Mouse (Mus musculus) intestine, embryonic 15.5 days (tissue): ENCODE data around the gene Speg. TPM values are rescaled to one million over a fixed set of nuclear protein-coding genes. Genes with fewer than 3 reads are reported as not detected.
A peak's percentile ranks its signal among the peaks of the same experiment; 100 is the strongest.

Experiments
- ATAC-seq: fragments of 200-750 bp; cut with Nextera tagmentation; 2 replicates; pipeline ENCODE4 v1.8.0; 2017; ENCODE audit warnings: moderate TSS enrichment, moderate library complexity
- H3K27ac ChIP-seq: fragments of 300-500 bp; sonication (generic); 2 replicates; pipeline ENCODE4 v1.5.1; 2015; ENCODE audit warnings: mild to moderate bottlenecking, inconsistent platforms
- H3K27me3 ChIP-seq: fragments of 300-500 bp; sonication (generic); replicated peaks from 2 replicates; pipeline ENCODE4 v1.6.1; 2015; ENCODE audit warnings: inconsistent platforms
- H3K36me3 ChIP-seq: fragments of 300-500 bp; sonication (generic); 2 replicates; pipeline ENCODE4 v1.6.1; 2015; ENCODE audit warnings: inconsistent platforms
- H3K4me1 ChIP-seq: fragments of 300-500 bp; sonication (generic); replicated peaks from 2 replicates; pipeline ENCODE4 v1.6.1; 2015; ENCODE audit warnings: inconsistent platforms
- H3K4me2 ChIP-seq: fragments of 300-500 bp; sonication (generic); replicated peaks from 2 replicates; pipeline ENCODE4 v1.6.1; 2015; ENCODE audit warnings: mild to moderate bottlenecking, inconsistent platforms
- H3K4me3 ChIP-seq: fragments of 300-500 bp; sonication (generic); replicated peaks from 2 replicates; pipeline ENCODE4 v1.5.1; 2015; ENCODE audit warnings: inconsistent platforms
- H3K9ac ChIP-seq: fragments of 300-500 bp; sonication (generic); 2 replicates; pipeline ENCODE4 v1.6.1; 2015; ENCODE audit warnings: inconsistent platforms
- H3K9me3 ChIP-seq: fragments of 300-500 bp; sonication (generic); 2 replicates; pipeline ENCODE4 v1.6.1; 2016; ENCODE audit warnings: inconsistent platforms
- WGBS: fragments of 180-500 bp; shearing (Covaris S2); methylation state at CpG from one replicate; pipeline ENCODE4 v1.1.7; 2015; 5-methylcytosine and 5-hydroxymethylcytosine counted together
- polyA plus RNA-seq: library from polyadenylated mRNA; unstranded; fragments of >200 nt; fragmentation: Nextera tagmentation; extraction: Ambion mirVana; gene quantifications from 2 replicates; pipeline ENCODE4 v1.2.1, GENCODE M21; 2015

Gene Speg
- polyA plus RNA-seq, 1 experiment from 2014 or later = 35.6 TPM

- H3K9me3 ChIP-seq = no peaks in the 10 kb centered on the region
- no peak overlapping the region for H3K9ac ChIP-seq
- peaks cover 26% of the 10 kb centered on the region for H3K27me3 ChIP-seq
- no peak overlapping the region for H3K27ac ChIP-seq
- H3K36me3 ChIP-seq = 0 out of 2 replicates have a peak, but pooled peaks cover 5% of the 10 kb centered on the region
- ATAC-seq = peak; percentile 5; the same call in 1 of the 2 replicates
- peak overlapping the region; percentile 26; the same call in 1 of the 2 replicates for H3K4me3 ChIP-seq
- H3K4me2 ChIP-seq = peak overlapping the region; percentile 57
- H3K4me1 ChIP-seq = peaks cover 42% of the 10 kb centered on the region
- 38% methylated on average over 7 of the region's 7 CpGs for WGBS
Measured at GRCm38 (mm10) chr1:75387469-75387928, 12.4 kb downstream of the Speg start.

- H3K36me3 ChIP-seq = 0 out of 2 replicates have a peak, but pooled peaks cover 5% of the 10 kb centered on the region
- no peaks in the 10 kb centered on the region for H3K9me3 ChIP-seq
- H3K27me3 ChIP-seq = peaks cover 26% of the 10 kb centered on the region
- H3K4me2 ChIP-seq = peak overlapping the region; percentile 57
- peak overlapping the region; percentile 28 for H3K9ac ChIP-seq
- H3K27ac ChIP-seq = no peak overlapping the region
- H3K4me1 ChIP-seq = peaks cover 39% of the 10 kb centered on the region
- ATAC-seq = peak; percentile 15; the same call in 1 of the 2 replicates
- 18% methylated on average over 94 of the region's 94 CpGs for WGBS
- peak overlapping the region; percentile 26 for H3K4me3 ChIP-seq
Measured at GRCm38 (mm10) chr1:75387929-75388897, 13.1 kb downstream of the Speg start.

DNA sequence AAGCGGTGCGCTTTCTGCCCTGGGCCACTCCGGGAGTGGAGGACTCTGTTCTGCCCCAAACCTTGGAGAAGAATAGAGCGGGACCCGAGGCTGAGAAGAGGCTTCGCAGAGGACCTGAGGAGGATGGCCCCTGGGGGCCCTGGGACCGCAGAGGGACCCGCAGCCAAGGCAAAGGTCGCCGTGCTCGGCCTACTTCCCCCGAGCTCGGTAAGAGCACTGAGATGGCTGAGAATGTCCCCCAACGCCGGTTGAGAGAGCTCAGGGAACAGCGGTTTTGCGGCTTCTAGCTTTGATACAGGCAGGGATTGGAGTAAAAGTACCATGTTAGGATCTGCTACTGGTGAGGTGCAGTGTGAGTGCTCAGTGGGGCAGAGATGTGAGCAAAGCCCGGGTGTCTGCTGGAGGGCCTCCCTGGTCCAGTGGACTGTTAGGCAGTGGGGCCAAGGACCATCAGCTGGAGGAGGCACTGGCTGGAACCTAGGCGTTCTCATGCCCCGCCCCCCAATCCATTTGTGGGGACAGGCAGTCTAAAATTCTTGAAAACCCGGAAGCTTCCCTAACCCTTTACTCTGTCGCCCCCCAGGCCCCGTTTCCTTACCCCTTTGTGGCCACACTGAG lies 13.9 kb downstream of the Speg start:
- H3K27me3 ChIP-seq = peaks cover 26% of the 10 kb centered on the region

GRCm38 (mm10) chr1:75393139-75393538 lies 18.0 kb downstream of the Speg start:
- Histone ChIP-seq H3K9me3 (no peaks in the 10 kb centered on the region), H3K36me3 (0 out of 2 replicates have a peak, but pooled peaks cover 5% of the 10 kb centered on the region), H3K4me1 (peaks cover 9% of the 10 kb centered on the region), H3K4me2 (no peak overlapping the region), H3K4me3 (no peak overlapping the region), H3K27ac (peak overlapping the region; percentile 48; the same call in 1 of the 2 replicates), H3K27me3 (peaks cover 13% of the 10 kb centered on the region), H3K9ac (no peak overlapping the region)
- WGBS = 66% methylated on average over 9 of the region's 9 CpGs
- ATAC-seq = no peak

More for the DNA sequence above, 13.9 kb downstream of the Speg start:
- H3K9me3 ChIP-seq = no peaks in the 10 kb centered on the region
- peak overlapping the region; percentile 26; the same call in 1 of the 2 replicates for H3K4me3 ChIP-seq
- WGBS = 49% methylated on average over 23 of the region's 23 CpGs
- peaks cover 39% of the 10 kb centered on the region for H3K4me1 ChIP-seq
- H3K36me3 ChIP-seq = 0 out of 2 replicates have a peak, but pooled peaks cover 5% of the 10 kb centered on the region
- peak overlapping the region; percentile 28; the same call in 1 of the 2 replicates for H3K9ac ChIP-seq
- ATAC-seq = no peak
- peak overlapping the region; percentile 57 for H3K4me2 ChIP-seq
- no peak overlapping the region for H3K27ac ChIP-seq

GRCm38 (mm10) chr1:75393846-75394245 lies 18.7 kb downstream of the Speg start:
- WGBS = 90% methylated on average over 3 of the region's 3 CpGs
- peak overlapping the region; percentile 48; the same call in 1 of the 2 replicates for H3K27ac ChIP-seq
- H3K4me3 ChIP-seq = no peak overlapping the region
- ATAC-seq = no peak
- peaks cover 6% of the 10 kb centered on the region for H3K27me3 ChIP-seq
- no peaks in the 10 kb centered on the region for H3K9me3 ChIP-seq
- H3K4me1 ChIP-seq = peaks cover 9% of the 10 kb centered on the region
- no peak overlapping the region for H3K4me2 ChIP-seq
- 0 out of 2 replicates have a peak, but pooled peaks cover 5% of the 10 kb centered on the region for H3K36me3 ChIP-seq
- H3K9ac ChIP-seq = no peak overlapping the region

DNA sequence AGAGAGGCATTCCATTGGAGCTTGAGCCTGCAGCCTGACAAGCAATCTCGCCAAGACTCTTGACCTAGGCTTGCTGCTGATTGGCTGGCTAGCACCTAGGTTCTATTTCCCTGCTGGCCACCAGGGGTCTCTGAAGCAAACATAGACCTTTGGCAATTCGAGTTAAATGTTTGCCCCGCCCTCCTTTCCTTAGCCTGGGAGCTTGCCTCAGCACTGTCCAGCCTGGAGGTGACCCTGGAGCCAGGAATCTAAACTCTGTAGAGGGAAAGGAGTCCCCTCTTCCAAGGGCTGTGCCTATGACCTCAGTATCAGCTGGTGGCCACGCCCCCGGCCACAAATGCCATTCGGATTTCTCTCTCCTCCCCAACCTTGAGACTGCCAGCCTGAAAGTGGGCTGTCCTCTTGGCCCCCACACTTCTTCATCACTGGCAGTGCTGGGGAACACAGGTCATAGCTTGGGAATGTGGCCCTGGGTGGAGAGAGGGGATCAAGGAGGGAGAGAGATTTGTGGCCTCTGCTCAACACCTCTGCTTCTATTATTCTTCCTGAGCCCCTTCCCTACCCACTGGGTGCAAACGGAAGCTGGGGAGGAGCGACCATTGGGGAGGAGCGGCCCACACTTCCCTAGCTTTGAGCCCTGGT lies 23.8 kb downstream of the Speg start:
- Histone ChIP-seq H3K36me3 (peaks cover 7% of the 10 kb centered on the region; the same call in 1 of the 2 replicates), H3K27ac (peak overlapping the region; percentile 86), H3K4me1 (peaks cover 25% of the 10 kb centered on the region), H3K4me3 (no peak overlapping the region), H3K4me2 (peak overlapping the region; percentile 52; the same call in 1 of the 2 replicates), H3K9ac (peak overlapping the region; percentile 42; the same call in 1 of the 2 replicates), H3K9me3 (no peaks in the 10 kb centered on the region), H3K27me3 (no peaks in the 10 kb centered on the region)
- peak; percentile 75 for ATAC-seq
- WGBS = 9% methylated on average over 9 of the region's 9 CpGs

DNA sequence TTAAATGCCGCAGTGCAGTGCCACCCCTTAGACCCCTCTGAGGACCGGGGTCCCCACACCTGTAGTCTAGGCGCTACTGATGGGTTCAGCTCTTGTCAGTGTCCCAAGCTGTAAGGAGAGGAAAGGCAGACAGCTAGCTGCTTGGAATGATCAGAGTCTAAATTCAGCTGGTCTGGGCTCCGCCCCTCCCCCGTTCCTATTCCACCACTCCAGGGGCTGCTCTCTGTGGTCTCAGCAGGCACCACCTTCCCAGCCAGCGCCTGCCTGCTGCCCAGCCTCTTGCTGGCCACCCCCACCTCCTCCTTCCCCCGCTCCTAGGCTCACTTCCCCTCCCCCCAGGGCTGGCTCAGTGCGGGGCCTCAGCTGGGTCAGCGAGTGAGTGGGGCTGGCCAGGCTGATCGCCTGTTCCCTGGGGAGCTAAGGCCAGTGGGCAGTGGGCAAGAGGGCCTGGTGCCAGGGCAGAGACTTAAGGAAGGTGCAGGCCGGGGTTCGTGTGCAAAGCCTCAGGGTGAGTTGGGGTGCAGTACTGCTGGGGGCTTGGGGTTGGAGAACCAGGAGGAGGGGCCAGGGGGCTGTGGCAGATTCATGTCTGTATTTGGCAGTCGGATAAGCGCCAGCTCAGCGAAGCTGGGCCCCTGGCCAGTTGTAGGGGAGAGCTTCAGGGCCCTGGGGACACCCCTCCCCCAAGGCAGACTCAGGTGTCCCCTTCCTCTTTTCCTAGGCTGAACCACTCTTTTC lies 24.8 kb downstream of the Speg start:
- no peaks in the 10 kb centered on the region for H3K27me3 ChIP-seq
- peak overlapping the region; percentile 52 for H3K4me2 ChIP-seq
- ATAC-seq = peak; percentile 82
- no peaks in the 10 kb centered on the region for H3K9me3 ChIP-seq
- 14% methylated on average over 15 of the region's 15 CpGs for WGBS
- peaks cover 12% of the 10 kb centered on the region; the same call in 1 of the 2 replicates for H3K36me3 ChIP-seq
- peaks cover 25% of the 10 kb centered on the region for H3K4me1 ChIP-seq
- peak overlapping the region; percentile 20; the same call in 1 of the 2 replicates for H3K4me3 ChIP-seq
- H3K27ac ChIP-seq = peak overlapping the region; percentile 86
- H3K9ac ChIP-seq = peak overlapping the region; percentile 42

DNA sequence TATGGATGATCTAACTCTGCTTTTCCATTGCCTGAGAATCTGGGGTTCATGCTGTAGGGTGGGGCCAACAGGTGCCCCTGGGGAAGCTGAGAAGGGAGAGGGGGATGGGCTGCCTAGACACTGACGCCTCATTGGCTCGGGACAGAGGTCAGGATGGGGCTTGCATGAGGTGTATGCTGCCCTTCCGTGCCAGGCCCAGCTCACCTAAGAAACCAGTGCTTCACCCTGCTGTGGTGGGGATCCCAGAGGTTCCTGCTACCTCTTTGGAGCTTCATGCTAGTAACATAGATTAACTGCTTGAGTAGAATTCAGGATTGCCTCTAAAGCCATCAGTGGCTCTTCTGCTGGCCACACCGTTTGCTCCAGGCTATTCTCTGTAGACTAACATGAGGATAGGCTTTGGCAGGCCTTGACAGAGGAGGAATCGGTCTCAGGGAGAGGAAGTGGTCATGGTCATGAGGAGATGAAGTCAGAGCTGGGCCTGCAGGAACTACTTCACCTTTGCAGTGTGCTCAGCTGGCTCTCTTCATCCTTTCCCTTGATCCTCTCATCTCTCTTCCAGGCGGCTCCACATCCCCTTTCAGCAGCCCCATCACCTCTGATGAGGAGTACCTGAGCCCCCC lies 25.5 kb downstream of the Speg start:
- Histone ChIP-seq H3K9me3 (no peaks in the 10 kb centered on the region), H3K4me1 (peaks cover 25% of the 10 kb centered on the region), H3K36me3 (peaks cover 13% of the 10 kb centered on the region; the same call in 1 of the 2 replicates), H3K27ac (peak overlapping the region; percentile 86), H3K4me3 (peak overlapping the region; percentile 20; the same call in 1 of the 2 replicates), H3K27me3 (no peaks in the 10 kb centered on the region), H3K9ac (peak overlapping the region; percentile 42; the same call in 1 of the 2 replicates), H3K4me2 (peak overlapping the region; percentile 52)
- 40% methylated on average over 6 of the region's 6 CpGs for WGBS
- ATAC-seq = no peak

DNA sequence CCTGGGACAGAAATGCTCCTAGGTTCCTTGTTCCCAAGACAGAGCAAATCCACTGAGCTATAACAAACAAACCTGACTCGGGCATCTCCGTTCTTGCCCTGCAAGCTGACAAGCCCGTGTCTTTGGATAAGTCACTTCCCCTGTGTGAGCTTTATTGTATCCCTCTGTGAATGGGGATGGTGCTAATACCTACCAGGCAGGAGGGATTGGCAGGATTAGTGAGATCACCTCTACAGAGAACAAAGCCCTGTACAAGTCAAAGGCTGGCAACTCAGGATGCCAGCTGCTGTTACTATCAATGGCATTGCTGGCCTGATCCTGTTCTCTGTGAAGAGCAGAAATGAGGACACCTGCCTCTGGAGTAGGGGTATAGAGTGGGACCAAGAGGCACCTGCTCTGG lies 30.4 kb downstream of the Speg start:
- ATAC-seq = no peak
- no peak overlapping the region for H3K4me2 ChIP-seq
- no peak overlapping the region for H3K4me3 ChIP-seq
- no peak overlapping the region for H3K27ac ChIP-seq
- no peak overlapping the region for H3K9ac ChIP-seq
- no peaks in the 10 kb centered on the region for H3K9me3 ChIP-seq
- H3K27me3 ChIP-seq = no peaks in the 10 kb centered on the region
- WGBS = 87% methylated on average over 3 of the region's 3 CpGs
- H3K4me1 ChIP-seq = peaks cover 1% of the 10 kb centered on the region; the same call in 1 of the 2 replicates
- peaks cover 13% of the 10 kb centered on the region; the same call in 1 of the 2 replicates for H3K36me3 ChIP-seq

GRCm38 (mm10) chr1:75406173-75406572 lies 31.1 kb downstream of the Speg start:
- H3K9me3 ChIP-seq = no peaks in the 10 kb centered on the region
- H3K4me2 ChIP-seq = no peak overlapping the region
- H3K4me3 ChIP-seq = no peak overlapping the region
- WGBS = 95% methylated on average over 15 of the region's 15 CpGs
- no peak overlapping the region for H3K9ac ChIP-seq
- no peaks in the 10 kb centered on the region for H3K4me1 ChIP-seq
- no peak overlapping the region for H3K27ac ChIP-seq
- no peaks in the 10 kb centered on the region for H3K27me3 ChIP-seq
- peaks cover 13% of the 10 kb centered on the region; the same call in 1 of the 2 replicates for H3K36me3 ChIP-seq
- ATAC-seq = no peak
